Mouse (Mus musculus) liver, embryonic 15.5 days (tissue): ENCODE results near the gene Emid1. TPM values are rescaled to one million over a fixed set of nuclear protein-coding genes. Genes with fewer than 3 reads are reported as not detected.

ENCODE experiments used
- ATAC-seq: fragments of 200-750 bp; cut with Nextera tagmentation; 2 replicates; pipeline ENCODE4 v1.8.0; 2017; ENCODE audit warnings: moderate number of reproducible peaks, mild to moderate bottlenecking, moderate library complexity; ENCODE audit not compliant: insufficient read depth
- H3K27ac ChIP-seq: fragments of 300-500 bp; sonication (generic); replicated peaks from 2 replicates; pipeline ENCODE4 v1.5.1; 2015; ENCODE audit warnings: mild to moderate bottlenecking, inconsistent platforms
- H3K27me3 ChIP-seq: fragments of 300-500 bp; sonication (generic); 2 replicates; pipeline ENCODE4 v1.6.1; 2015; ENCODE audit warnings: mild to moderate bottlenecking, inconsistent platforms
- H3K36me3 ChIP-seq: fragments of 300-500 bp; sonication (generic); replicated peaks from 2 replicates; pipeline ENCODE4 v1.6.1; 2015; ENCODE audit warnings: moderate library complexity, mild to moderate bottlenecking, inconsistent platforms
- H3K4me1 ChIP-seq: fragments of 300-500 bp; sonication (generic); replicated peaks from 2 replicates; pipeline ENCODE4 v1.6.1; 2015; ENCODE audit warnings: inconsistent platforms
- H3K4me2 ChIP-seq: fragments of 300-500 bp; sonication (generic); 2 replicates; pipeline ENCODE4 v1.6.1; 2015; ENCODE audit warnings: moderate library complexity, mild to moderate bottlenecking, inconsistent platforms
- H3K4me3 ChIP-seq: fragments of 300-500 bp; sonication (generic); replicated peaks from 2 replicates; pipeline ENCODE4 v1.5.1; 2015; ENCODE audit warnings: mild to moderate bottlenecking, inconsistent platforms
- H3K9ac ChIP-seq: fragments of 300-500 bp; sonication (generic); 2 replicates; pipeline ENCODE4 v1.6.1; 2015; ENCODE audit warnings: moderate library complexity, mild to moderate bottlenecking, inconsistent platforms
- H3K9me3 ChIP-seq: fragments of 300-500 bp; sonication (generic); replicated peaks from 2 replicates; pipeline ENCODE4 v1.6.1; 2016; ENCODE audit warnings: inconsistent platforms
- WGBS: fragments of 180-500 bp; shearing (Covaris S2); methylation state at CpG from one replicate; pipeline ENCODE4 v1.1.7; 2015; ENCODE audit warnings: mixed read lengths; ENCODE audit not compliant: insufficient replicate concordance; 5-methylcytosine and 5-hydroxymethylcytosine counted together
- polyA plus RNA-seq: library from polyadenylated mRNA; unstranded; fragments of >200 nt; fragmentation: Nextera tagmentation; extraction: Ambion mirVana; gene quantifications from 2 replicates; pipeline ENCODE4 v1.2.1, GENCODE M21; 2015

Gene Emid1
- polyA plus RNA-seq, 1 experiment from 2014 or later, result 3.5 TPM

GRCm38 (mm10) chr11:5182870-5183269 lies 30.8 kb upstream of the Emid1 start:
- H3K27me3 ChIP-seq, result no peaks in the 10 kb centered on the region
- H3K4me3 ChIP-seq, result no peak overlapping the region
- ATAC-seq, result no peak
- no peaks in the 10 kb centered on the region; the same call in 1 of the 2 replicates for H3K4me1 ChIP-seq
- H3K27ac ChIP-seq, result no peak overlapping the region
- 59% methylated on average over 4 of the region's 4 CpGs for WGBS
- H3K9me3 ChIP-seq, result no peaks in the 10 kb centered on the region
- no peaks in the 10 kb centered on the region for H3K36me3 ChIP-seq
- H3K9ac ChIP-seq, result no peak overlapping the region
- H3K4me2 ChIP-seq, result no peak overlapping the region

DNA sequence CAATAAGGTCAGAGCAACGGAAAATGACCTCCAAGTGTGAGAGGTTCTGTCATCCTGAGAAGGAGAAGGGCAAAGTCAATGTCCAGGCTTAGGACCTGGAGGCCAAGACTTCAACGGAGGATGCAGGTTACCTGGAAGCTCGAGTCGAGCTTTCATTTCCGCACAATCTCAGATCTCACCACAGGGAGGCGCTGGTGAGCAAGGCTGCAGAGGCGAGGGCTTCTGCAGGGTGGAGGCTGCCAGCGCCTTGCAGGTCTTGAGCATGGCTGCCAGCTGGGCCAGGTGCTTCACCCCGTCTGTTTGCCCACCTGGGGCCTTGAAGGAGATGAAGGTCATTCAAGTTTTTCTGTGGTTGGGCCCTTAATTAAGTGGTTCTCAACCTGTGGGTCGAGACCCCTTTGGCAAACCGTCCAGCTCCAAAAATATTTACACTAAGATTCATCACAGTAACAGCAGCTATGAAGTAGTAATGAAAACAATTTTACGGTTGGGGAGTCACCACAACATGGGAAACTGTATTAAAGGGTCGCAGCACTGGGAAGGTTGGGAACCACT lies 29.9 kb upstream of the Emid1 start:
- Histone ChIP-seq H3K36me3 (no peaks in the 10 kb centered on the region), H3K4me2 (no peak overlapping the region)
- ATAC-seq, result no peak

GRCm38 (mm10) chr11:5179391-5179790 lies 27.3 kb upstream of the Emid1 start:
- Histone ChIP-seq H3K9me3 (no peaks in the 10 kb centered on the region), H3K4me2 (no peak overlapping the region)
- WGBS, result 49% methylated on average over 8 of the region's 8 CpGs

More for the DNA sequence above, 29.9 kb upstream of the Emid1 start:
- no peak overlapping the region for H3K9ac ChIP-seq
- H3K27me3 ChIP-seq, result no peaks in the 10 kb centered on the region
- no peak overlapping the region for H3K4me3 ChIP-seq
- 19% methylated on average over 13 of the region's 13 CpGs for WGBS
- H3K27ac ChIP-seq, result no peak overlapping the region
- no peaks in the 10 kb centered on the region; the same call in 1 of the 2 replicates for H3K4me1 ChIP-seq
- no peaks in the 10 kb centered on the region for H3K9me3 ChIP-seq

GRCm38 (mm10) chr11:5177171-5177570 lies 25.1 kb upstream of the Emid1 start:
- Histone ChIP-seq H3K4me2 (no peak overlapping the region), H3K36me3 (no peaks in the 10 kb centered on the region), H3K4me1 (no peaks in the 10 kb centered on the region; the same call in 1 of the 2 replicates), H3K27me3 (no peaks in the 10 kb centered on the region), H3K9ac (no peak overlapping the region), H3K27ac (no peak overlapping the region), H3K9me3 (no peaks in the 10 kb centered on the region), H3K4me3 (no peak overlapping the region)
- no peak for ATAC-seq
- 31% methylated on average over 12 of the region's 12 CpGs for WGBS

More at GRCm38 (mm10) chr11:5179391-5179790, 27.3 kb upstream of the Emid1 start:
- no peaks in the 10 kb centered on the region for H3K36me3 ChIP-seq
- no peak overlapping the region for H3K4me3 ChIP-seq
- ATAC-seq, result no peak
- no peaks in the 10 kb centered on the region for H3K27me3 ChIP-seq
- H3K27ac ChIP-seq, result no peak overlapping the region
- H3K9ac ChIP-seq, result no peak overlapping the region
- H3K4me1 ChIP-seq, result no peaks in the 10 kb centered on the region; the same call in 1 of the 2 replicates

DNA sequence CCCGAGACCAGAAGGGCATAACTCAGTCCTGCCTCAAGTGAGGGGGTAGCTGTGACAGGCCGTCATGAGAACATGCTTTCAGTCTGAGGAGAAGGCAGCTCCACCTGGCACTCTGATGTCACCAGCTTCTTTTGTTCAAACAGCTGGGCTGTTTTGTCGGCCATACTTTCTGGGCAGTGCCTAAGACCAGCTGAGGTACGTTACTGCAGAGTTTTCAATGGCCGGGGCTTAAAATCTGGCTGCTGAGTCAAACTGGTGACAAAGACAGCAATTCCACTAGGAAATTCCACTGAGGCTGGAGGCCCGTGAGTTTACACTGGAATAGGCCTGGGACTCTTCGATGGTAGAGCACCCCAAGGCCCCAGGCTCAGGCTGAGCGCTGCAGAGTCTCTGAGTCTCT lies 24.6 kb upstream of the Emid1 start:
- WGBS, result 51% methylated on average over 8 of the region's 8 CpGs
- Histone ChIP-seq H3K4me2 (no peak overlapping the region), H3K27me3 (no peaks in the 10 kb centered on the region), H3K9me3 (no peaks in the 10 kb centered on the region), H3K4me1 (no peaks in the 10 kb centered on the region; the same call in 1 of the 2 replicates), H3K36me3 (no peaks in the 10 kb centered on the region), H3K27ac (no peak overlapping the region), H3K9ac (no peak overlapping the region), H3K4me3 (no peak overlapping the region)
- ATAC-seq, result no peak

- Histone ChIP-seq H3K9me3 (no peaks in the 10 kb centered on the region), H3K4me1 (no peaks in the 10 kb centered on the region; the same call in 1 of the 2 replicates), H3K36me3 (no peaks in the 10 kb centered on the region), H3K27me3 (no peaks in the 10 kb centered on the region), H3K4me3 (no peak overlapping the region), H3K9ac (no peak overlapping the region), H3K27ac (no peak overlapping the region), H3K4me2 (no peak overlapping the region)
- no peak for ATAC-seq
- 31% methylated on average over 2 of the region's 2 CpGs for WGBS
Observed at GRCm38 (mm10) chr11:5175866-5176265, 23.8 kb upstream of the Emid1 start.

DNA sequence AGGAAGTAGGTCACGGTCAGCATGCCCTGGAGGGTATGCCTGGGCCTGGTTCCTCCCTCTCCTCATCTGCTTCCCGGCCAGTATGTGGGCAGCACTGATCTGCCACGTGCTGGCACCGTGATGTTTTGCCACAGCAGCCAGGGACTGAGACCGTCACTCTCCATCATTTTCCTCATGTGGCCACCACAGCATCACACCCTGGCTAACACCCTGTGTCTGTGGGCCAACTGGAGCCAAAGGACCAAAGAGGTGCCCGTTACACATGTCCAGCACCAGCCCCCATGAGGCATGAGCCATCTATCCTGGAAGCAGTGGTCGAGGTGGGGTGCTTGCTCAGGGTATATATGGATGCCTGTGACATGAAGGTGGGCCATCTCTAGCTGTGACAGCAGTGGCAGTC lies 23.1 kb upstream of the Emid1 start:
- Histone ChIP-seq H3K4me3 (no peak overlapping the region), H3K27ac (no peak overlapping the region), H3K9ac (no peak overlapping the region), H3K36me3 (no peaks in the 10 kb centered on the region), H3K9me3 (no peaks in the 10 kb centered on the region), H3K4me2 (no peak overlapping the region), H3K4me1 (no peaks in the 10 kb centered on the region; the same call in 1 of the 2 replicates), H3K27me3 (no peaks in the 10 kb centered on the region)
- 67% methylated on average over 7 of the region's 7 CpGs for WGBS
- ATAC-seq, result no peak

GRCm38 (mm10) chr11:5172861-5173260 lies 20.8 kb upstream of the Emid1 start:
- no peak for ATAC-seq
- H3K27ac ChIP-seq, result no peak overlapping the region
- no peaks in the 10 kb centered on the region for H3K36me3 ChIP-seq
- H3K9ac ChIP-seq, result no peak overlapping the region
- no peaks in the 10 kb centered on the region; the same call in 1 of the 2 replicates for H3K4me1 ChIP-seq
- no peak overlapping the region for H3K4me3 ChIP-seq
- no peaks in the 10 kb centered on the region for H3K9me3 ChIP-seq
- no peaks in the 10 kb centered on the region for H3K27me3 ChIP-seq
- H3K4me2 ChIP-seq, result no peak overlapping the region
- 50% methylated on average over 3 of the region's 3 CpGs for WGBS

- 71% methylated on average over 9 of the region's 9 CpGs for WGBS
- no peak overlapping the region for H3K27ac ChIP-seq
- H3K4me1 ChIP-seq, result no peaks in the 10 kb centered on the region; the same call in 1 of the 2 replicates
- no peak overlapping the region for H3K9ac ChIP-seq
- H3K9me3 ChIP-seq, result no peaks in the 10 kb centered on the region
- no peak overlapping the region for H3K4me2 ChIP-seq
- ATAC-seq, result no peak
- H3K4me3 ChIP-seq, result no peak overlapping the region
- no peaks in the 10 kb centered on the region for H3K27me3 ChIP-seq
- H3K36me3 ChIP-seq, result no peaks in the 10 kb centered on the region
Observed at GRCm38 (mm10) chr11:5167311-5167710, 15.3 kb upstream of the Emid1 start.

- H3K27ac ChIP-seq, result no peak overlapping the region
- no peaks in the 10 kb centered on the region for H3K36me3 ChIP-seq
- 60% methylated on average over 8 of the region's 8 CpGs for WGBS
- H3K27me3 ChIP-seq, result no peaks in the 10 kb centered on the region
- H3K4me1 ChIP-seq, result no peaks in the 10 kb centered on the region
- no peak overlapping the region for H3K4me3 ChIP-seq
- H3K4me2 ChIP-seq, result no peak overlapping the region
- no peak overlapping the region for H3K9ac ChIP-seq
- no peaks in the 10 kb centered on the region for H3K9me3 ChIP-seq
- no peak for ATAC-seq
Observed at GRCm38 (mm10) chr11:5165471-5165916, 13.4 kb upstream of the Emid1 start.

DNA sequence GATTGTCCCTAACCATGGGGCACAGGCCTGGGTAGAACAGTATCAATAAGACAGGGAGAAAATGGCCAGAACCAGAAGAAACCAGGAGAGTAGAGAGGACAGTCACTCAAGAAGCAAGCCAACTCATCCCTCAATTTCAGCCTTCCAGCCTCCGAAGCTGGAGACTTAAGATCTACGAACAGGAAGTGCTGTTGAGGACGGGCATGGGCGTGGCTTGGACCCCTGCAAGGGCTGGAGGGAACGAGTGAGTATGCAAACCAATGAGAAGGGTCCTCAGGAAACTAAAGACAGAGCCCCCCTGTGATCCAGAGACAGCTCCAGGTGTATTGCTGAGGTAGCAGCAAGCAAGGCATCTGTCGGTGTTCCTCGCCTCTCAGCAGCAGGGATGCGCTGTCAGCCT lies 12.3 kb upstream of the Emid1 start:
- no peaks in the 10 kb centered on the region for H3K4me1 ChIP-seq
- 31% methylated on average over 8 of the region's 8 CpGs for WGBS
- H3K4me3 ChIP-seq, result no peak overlapping the region
- no peak for ATAC-seq
- H3K9ac ChIP-seq, result no peak overlapping the region
- H3K27ac ChIP-seq, result no peak overlapping the region
- H3K36me3 ChIP-seq, result no peaks in the 10 kb centered on the region
- H3K9me3 ChIP-seq, result no peaks in the 10 kb centered on the region
- no peaks in the 10 kb centered on the region for H3K27me3 ChIP-seq
- no peak overlapping the region for H3K4me2 ChIP-seq

- H3K36me3 ChIP-seq, result no peaks in the 10 kb centered on the region
- no peak overlapping the region for H3K4me3 ChIP-seq
- H3K9me3 ChIP-seq, result no peaks in the 10 kb centered on the region
- H3K27ac ChIP-seq, result no peak overlapping the region
- H3K9ac ChIP-seq, result no peak overlapping the region
- H3K4me1 ChIP-seq, result no peaks in the 10 kb centered on the region
- H3K4me2 ChIP-seq, result no peak overlapping the region
- no peaks in the 10 kb centered on the region for H3K27me3 ChIP-seq
- 53% methylated on average over 8 of the region's 8 CpGs for WGBS
- ATAC-seq, result no peak
Observed at GRCm38 (mm10) chr11:5163421-5163820, 11.4 kb upstream of the Emid1 start.
